In genomic region chrX:50611765-50612591, GRCm38 (mm10) we compare ENCODE assay signal across 8 mouse cellular contexts.
DNase-seq lines count a peak whose midpoint lies in the region; ATAC-seq and TF ChIP-seq lines count a peak whose summit lies in the region.

No protein-coding gene starts in this region.

- no peaks in the 10 kb centered on the region; the same call in 1 of the 2 replicates for H3K36me3 ChIP-seq in embryonic facial prominence, embryonic 11.5 days (replicated peaks; ENCODE audit: control insufficient read depth, insufficient read depth, low read depth, low read length)
- H3K36me3 ChIP-seq in heart, postnatal 0 days (replicated peaks; ENCODE audit: control insufficient read depth, insufficient read depth, low read length): no peaks in the 10 kb centered on the region
- H3K36me3 ChIP-seq in limb, embryonic 15.5 days: 0 out of 2 replicates have a peak, but pooled peaks cover 4% of the 10 kb centered on the region
- H3K36me3 ChIP-seq in midbrain, postnatal 0 days (ENCODE audit: insufficient read depth, low read length): peaks cover 6% of the 10 kb centered on the region; the same call in 1 of the 2 replicates

- no peak overlapping the region for H3K4me2 ChIP-seq in embryonic facial prominence, embryonic 11.5 days (ENCODE audit: low read depth, low read length)
- H3K4me2 ChIP-seq in heart, postnatal 0 days (ENCODE audit: low read depth, low read length): peak overlapping the region; percentile 41; the same call in 1 of the 2 replicates
- peak overlapping the region; percentile 33 for H3K4me2 ChIP-seq in limb, embryonic 15.5 days
- H3K4me2 ChIP-seq in midbrain, postnatal 0 days (ENCODE audit: low read depth, low read length, poor library complexity, severe bottlenecking): peak overlapping the region; percentile 22; the same call in 1 of the 2 replicates

- H3K4me3 ChIP-seq in embryonic facial prominence, embryonic 11.5 days (ENCODE audit: low read depth, low read length): no peak overlapping the region
- peak overlapping the region; percentile 37 for H3K4me3 ChIP-seq in heart, postnatal 0 days (ENCODE audit: low read depth, low read length)
- peak overlapping the region; percentile 31 for H3K4me3 ChIP-seq in limb, embryonic 15.5 days
- peak overlapping the region; percentile 24 for H3K4me3 ChIP-seq in midbrain, postnatal 0 days (ENCODE audit: low read depth, low read length)

- no peak overlapping the region; the same call in 1 of the 2 replicates for H3K9ac ChIP-seq in embryonic facial prominence, embryonic 11.5 days (replicated peaks; ENCODE audit: low read length)
- no peak overlapping the region for H3K9ac ChIP-seq in heart, postnatal 0 days (replicated peaks; ENCODE audit: low read depth, low read length)
- H3K9ac ChIP-seq in limb, embryonic 15.5 days: no peak overlapping the region
- 0 out of 2 replicates have a peak overlapping the region, but pooled peaks have one; percentile 48 for H3K9ac ChIP-seq in midbrain, postnatal 0 days (replicated peaks; ENCODE audit: low read length, poor library complexity, severe bottlenecking)

- no peak for ATAC-seq in embryonic facial prominence, embryonic 11.5 days (replicated peaks; ENCODE audit: insufficient number of reproducible peaks, low FRiP score, low TSS enrichment, low read depth)
- ATAC-seq in heart, postnatal 0 days (ENCODE audit: insufficient read depth, low read depth): peak; percentile 73
- no peak for ATAC-seq in limb, embryonic 15.5 days (ENCODE audit: insufficient number of reproducible peaks, low FRiP score, low TSS enrichment, low read depth)
- ATAC-seq in midbrain, postnatal 0 days (ENCODE audit: low FRiP score): peak; percentile 80
- ATAC-seq in inflammation-experienced regulatory T-cells, adult 6 months: no peak

- no peaks in the 10 kb centered on the region for H3K27me3 ChIP-seq in embryonic facial prominence, embryonic 11.5 days (ENCODE audit: control insufficient read depth, insufficient read depth, low read length)
- H3K27me3 ChIP-seq in heart, postnatal 0 days (ENCODE audit: control insufficient read depth, insufficient read depth, low read length): no peaks in the 10 kb centered on the region
- no peaks in the 10 kb centered on the region for H3K27me3 ChIP-seq in limb, embryonic 15.5 days
- H3K27me3 ChIP-seq in midbrain, postnatal 0 days (ENCODE audit: insufficient read depth, low read length): no peaks in the 10 kb centered on the region

- H3K4me1 ChIP-seq in embryonic facial prominence, embryonic 11.5 days (ENCODE audit: control insufficient read depth, insufficient read depth, low read length): no peaks in the 10 kb centered on the region
- no peaks in the 10 kb centered on the region for H3K4me1 ChIP-seq in heart, postnatal 0 days (ENCODE audit: control insufficient read depth, insufficient read depth)
- no peaks in the 10 kb centered on the region for H3K4me1 ChIP-seq in limb, embryonic 15.5 days
- no peaks in the 10 kb centered on the region for H3K4me1 ChIP-seq in midbrain, postnatal 0 days (ENCODE audit: insufficient read depth, low read length)

- H3K27ac ChIP-seq in embryonic facial prominence, embryonic 11.5 days (replicated peaks; ENCODE audit: low read depth, low read length): no peak overlapping the region
- H3K27ac ChIP-seq in heart, postnatal 0 days (ENCODE audit: low read depth): peak overlapping the region; percentile 65; the same call in 1 of the 2 replicates
- H3K27ac ChIP-seq in limb, embryonic 15.5 days: peak overlapping the region; percentile 74
- H3K27ac ChIP-seq in midbrain, postnatal 0 days (ENCODE audit: low read depth, low read length): peak overlapping the region; percentile 72; the same call in 1 of the 2 replicates

- peak; percentile 87 for DNase-seq in cerebellum, adult 8-10 months
- DNase-seq in cerebellum, adult 11-12 months: no peak
- DNase-seq in A20 (ENCODE audit: low read depth, low spot score): peak; percentile 21
- DNase-seq in embryonic facial prominence, embryonic 11.5 days (ENCODE audit: low spot score): peak; percentile 72
- DNase-seq in heart, postnatal 0 days (ENCODE audit: low spot score): peak; percentile 69
- DNase-seq in midbrain, postnatal 0 days (ENCODE audit: low spot score): peak; percentile 87

- H3K9me3 ChIP-seq in embryonic facial prominence, embryonic 11.5 days (replicated peaks; ENCODE audit: control insufficient read depth, low read length): no peaks in the 10 kb centered on the region
- no peaks in the 10 kb centered on the region for H3K9me3 ChIP-seq in heart, postnatal 0 days (replicated peaks; ENCODE audit: control insufficient read depth, low read length)
- no peaks in the 10 kb centered on the region for H3K9me3 ChIP-seq in limb, embryonic 15.5 days
- no peaks in the 10 kb centered on the region for H3K9me3 ChIP-seq in midbrain, postnatal 0 days (ENCODE audit: low read length)

- WGBS in embryonic facial prominence, embryonic 11.5 days: 69% methylated on average over 9 of the region's 9 CpGs
- 67% methylated on average over 9 of the region's 9 CpGs for WGBS in heart, postnatal 0 days
- whole genome bisulfite sequencing in limb, embryonic 15.5 days: 67% methylated on average over 9 of the region's 9 CpGs
- 63% methylated on average over 9 of the region's 9 CpGs for WGBS in midbrain, postnatal 0 days

- no peak for TF ChIP-seq EP300 in heart, postnatal 0 days (IDR thresholded peaks at IDR 0.05; ENCODE audit: low read depth)

- TF ChIP-seq CTCF in heart, postnatal 0 days (IDR thresholded peaks at IDR 0.05; ENCODE audit: low read depth): peak; percentile 62
- TF ChIP-seq CTCF in midbrain, postnatal 0 days (IDR thresholded peaks at IDR 0.05): peak; percentile 77

Comparison
In these comparisons a context has a peak if more than half of its experiments do, and no peak if none do; other contexts are left out.
1. ATAC-seq: peak in heart, postnatal 0 days (single experiment) and midbrain, postnatal 0 days (single experiment); none in embryonic facial prominence, embryonic 11.5 days (single experiment), limb, embryonic 15.5 days (single experiment) and inflammation-experienced regulatory T-cells, adult 6 months (single experiment).